Mouse (Mus musculus): ENCODE measurements at regions not wholly inside any gene's neighbourhood (a gene's known extent, or its start where the extent isn't known, plus 50 kb on each side); places are given as distances from the start of the nearest gene placed in this dataset.

GRCm38 (mm10) chr7:117911062-117911461, 204.9 kb downstream of the Rps15a start:
- TF ChIP-seq CTCF (conservative IDR thresholded peaks at IDR 0.05; ENCODE audit: insufficient read depth, insufficient read length, low read depth, low read length) (no peak), POLR2A (IDR thresholded peaks at IDR 0.05; ENCODE audit: low read depth, low read length) (no peak)

Data from kidney, adult 2 months (tissue).